Mouse (Mus musculus) adipocyte (in vitro differentiated cells): Measurements from ENCODE around the gene Tram2.

ENCODE experiments used
- DNase-seq: peaks from one replicate; pipeline ENCODE4 v3.0.0-alpha.2; 2016; ENCODE audit warnings: low spot score

The Tram2 gene

DNA sequence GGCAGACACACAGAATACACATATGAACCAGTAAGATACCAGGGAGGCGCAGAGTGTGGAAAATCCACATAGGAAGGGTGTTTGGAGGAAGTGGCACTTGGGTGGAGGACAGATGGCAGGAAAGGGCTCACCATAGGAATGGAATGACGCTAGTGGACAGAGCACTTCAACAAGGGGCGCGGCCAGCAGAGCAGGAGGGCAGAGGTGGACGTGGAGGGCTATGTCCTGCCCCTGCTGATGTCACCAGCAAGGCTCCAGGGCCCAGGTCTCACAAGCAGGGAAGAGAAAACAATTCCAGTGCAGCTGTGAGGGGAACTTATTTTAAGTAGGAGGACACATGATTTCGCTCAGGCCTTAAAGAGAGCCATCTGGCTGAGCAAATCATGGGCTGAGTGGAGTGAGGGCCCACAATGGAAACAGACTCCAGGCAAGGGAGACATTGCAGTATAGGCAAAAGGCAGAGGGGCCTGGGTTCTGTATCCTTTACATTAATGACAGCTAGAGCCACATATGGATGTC lies 68.7 kb downstream of the Tram2 start:
- no peak for DNase-seq

DNA sequence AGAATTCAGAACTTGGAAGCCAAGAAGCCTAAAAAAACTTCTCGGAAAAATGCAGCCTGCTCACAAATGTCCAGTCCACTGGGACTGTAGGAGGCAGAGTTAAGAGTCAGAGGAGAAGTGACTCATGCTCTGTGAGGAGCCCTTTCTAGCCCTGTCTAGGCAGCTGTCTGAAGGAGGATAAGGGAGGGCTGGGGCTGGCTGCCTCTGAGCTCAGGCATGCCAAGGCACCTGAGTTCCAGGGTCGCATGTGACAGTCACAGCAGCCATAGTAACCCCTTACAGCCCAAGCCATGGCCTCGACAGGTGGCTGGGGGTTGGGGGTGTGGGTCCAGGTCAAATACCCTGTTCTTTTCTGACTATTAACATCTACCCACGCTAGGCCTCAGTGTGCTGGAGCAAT lies 70.1 kb downstream of the Tram2 start:
- DNase-seq: peak; percentile 76

DNA sequence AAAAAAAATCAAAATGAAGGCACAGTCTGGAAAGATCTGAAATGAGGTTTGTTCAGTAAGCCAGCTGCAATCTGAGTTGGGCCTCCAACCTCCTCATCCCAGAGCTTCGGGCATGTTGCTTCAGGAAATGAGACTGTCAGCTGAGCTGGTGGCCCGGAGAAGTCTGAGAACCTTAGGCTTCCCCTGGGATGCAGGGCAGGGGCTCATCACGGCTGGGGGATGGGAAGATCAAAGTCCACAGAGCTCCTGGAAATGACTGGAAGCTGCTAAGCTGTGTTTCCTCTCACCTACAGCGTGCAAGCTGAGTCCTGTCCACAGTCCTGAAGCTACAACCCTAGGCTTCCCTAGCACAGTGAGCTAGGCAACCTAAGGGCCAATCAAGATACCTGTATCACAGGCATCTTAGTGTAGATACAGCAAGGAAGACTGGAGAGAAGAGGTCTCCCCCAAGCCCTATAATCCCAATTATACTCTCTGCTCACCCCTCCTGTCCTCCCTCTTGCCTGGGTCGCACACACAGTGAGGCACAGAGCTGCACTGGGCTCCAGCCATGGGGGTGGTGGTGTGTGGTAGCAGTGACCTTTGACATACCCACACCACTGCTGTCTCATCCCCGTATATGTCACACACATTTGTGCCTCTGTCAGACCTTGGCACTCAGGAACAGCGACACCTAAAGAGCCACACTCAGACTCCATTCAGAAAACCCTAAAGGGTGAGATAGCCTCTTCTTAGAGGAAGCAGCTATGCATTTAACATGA lies 70.9 kb downstream of the Tram2 start:
- peak; percentile 29 for DNase-seq

DNA sequence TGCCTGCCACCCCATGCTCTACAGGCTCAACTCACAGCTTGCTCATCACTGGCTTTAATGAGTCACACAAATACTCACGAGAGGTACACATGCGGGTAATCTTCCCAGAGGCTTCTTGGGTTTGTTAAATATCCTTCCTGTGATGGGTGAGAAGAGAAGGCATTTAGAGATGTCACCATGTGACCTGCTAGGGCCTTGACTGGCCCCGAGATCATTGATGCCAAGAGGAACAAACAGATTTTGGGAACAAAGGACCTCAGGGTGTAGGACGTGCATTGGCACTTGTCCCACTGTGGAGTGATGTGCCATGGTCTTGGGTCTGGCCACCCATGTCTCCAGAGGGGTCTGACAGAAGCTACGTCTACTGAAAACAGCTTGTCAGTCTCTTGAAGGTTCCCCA lies 72.3 kb downstream of the Tram2 start:
- DNase-seq: no peak

DNA sequence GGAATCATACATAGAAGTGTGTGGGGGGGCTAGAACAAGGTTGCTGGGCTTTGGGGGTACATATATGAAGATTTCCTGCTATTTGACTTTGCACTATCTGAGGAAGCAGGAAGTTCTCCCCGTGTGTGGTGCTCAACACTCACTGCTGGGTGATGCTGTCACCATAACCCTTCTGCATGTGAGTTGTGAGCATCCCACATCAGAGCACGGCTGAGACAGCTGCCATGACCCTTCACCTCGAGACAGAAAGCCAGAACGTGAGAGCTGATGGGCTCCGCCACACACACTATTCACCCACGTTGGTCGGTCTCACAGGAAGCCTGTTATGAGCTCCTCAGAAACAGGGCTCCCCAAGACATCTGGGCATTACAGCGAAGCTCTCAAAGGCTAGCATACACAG lies 74.4 kb downstream of the Tram2 start:
- DNase-seq: no peak

DNA sequence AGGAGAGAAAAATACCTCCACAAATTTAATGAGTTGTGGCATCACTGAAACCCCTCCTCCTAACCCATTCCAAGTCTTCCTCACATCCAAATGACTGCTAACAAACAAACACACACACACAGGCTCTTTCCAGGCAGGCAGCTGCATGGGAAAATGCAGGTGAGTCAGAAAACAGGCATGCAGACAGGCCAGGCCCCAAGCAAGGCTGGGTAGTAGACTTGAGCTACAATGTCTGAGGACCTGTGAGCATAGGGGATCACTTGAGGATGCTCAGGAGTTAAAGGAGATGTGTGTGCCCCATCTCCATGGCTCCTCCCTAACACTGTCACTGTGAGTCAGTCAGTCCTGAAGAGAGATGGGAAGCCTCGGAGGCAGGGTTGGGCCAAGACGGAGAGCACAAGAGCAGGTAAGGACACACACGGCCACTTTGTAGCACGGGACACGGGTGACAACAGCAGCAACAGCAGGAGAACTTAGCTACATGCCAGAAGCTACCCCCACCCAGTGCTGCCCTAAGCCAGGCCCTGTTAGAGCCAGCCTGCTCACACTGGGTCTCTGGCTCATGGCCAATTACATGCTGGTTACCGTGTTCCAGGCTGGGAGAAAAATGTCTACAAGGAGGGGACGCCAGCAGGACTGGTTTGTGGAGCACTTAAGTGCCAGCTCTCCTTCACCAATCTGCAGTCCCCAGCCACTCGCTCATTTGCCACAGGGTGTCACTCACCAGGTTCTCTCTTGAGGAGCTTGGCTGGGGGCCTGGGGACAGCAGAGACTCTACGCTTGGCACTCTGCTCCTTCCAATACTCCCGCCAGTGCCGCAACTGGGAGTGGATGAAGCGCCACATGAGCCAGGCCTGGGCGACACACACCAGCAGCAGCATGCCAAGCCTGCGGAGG lies 76.5 kb downstream of the Tram2 start:
- DNase-seq: no peak

DNA sequence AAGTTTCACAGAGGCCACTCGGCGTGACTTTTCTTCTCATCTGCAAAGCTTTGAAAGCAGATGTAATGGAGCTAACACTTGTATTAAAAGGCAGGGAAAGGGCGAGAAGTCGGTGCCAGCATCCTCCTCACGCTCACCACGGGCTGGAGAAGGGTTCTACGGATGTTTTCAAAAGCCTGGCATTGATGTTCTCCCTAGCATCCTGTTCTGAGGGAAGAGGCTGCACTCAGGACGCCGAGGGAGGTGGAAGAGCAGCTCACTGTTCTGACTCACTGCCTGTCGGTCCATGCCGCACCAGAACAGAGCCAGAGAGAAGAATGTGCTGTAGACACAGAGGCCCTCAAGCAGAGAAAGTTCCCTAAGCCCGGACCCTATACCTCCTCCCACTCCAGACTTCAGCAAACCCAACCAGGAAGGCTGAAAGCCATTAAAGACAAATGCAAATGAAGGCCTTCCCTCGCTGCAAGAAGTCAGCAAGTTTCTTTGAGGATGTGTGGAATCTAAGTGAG lies 81.1 kb downstream of the Tram2 start:
- no peak for DNase-seq

DNA sequence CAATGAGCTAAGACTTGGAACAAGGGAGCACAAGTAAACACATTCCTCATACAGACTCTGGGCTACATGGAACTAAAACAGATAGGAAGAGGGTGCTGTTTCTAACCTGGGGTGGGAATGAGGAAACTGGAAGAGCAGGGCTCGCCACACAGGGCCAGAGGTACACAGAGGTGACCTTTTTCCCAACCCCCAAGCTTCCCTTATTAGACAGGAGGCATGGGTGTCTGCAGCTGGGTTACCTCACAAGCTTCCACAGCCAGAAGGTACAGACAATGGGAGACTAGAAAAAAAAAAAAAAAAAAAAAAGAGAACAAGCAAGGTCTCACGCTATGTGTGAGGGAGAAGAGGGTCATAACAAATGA lies 81.7 kb downstream of the Tram2 start:
- no peak for DNase-seq

DNA sequence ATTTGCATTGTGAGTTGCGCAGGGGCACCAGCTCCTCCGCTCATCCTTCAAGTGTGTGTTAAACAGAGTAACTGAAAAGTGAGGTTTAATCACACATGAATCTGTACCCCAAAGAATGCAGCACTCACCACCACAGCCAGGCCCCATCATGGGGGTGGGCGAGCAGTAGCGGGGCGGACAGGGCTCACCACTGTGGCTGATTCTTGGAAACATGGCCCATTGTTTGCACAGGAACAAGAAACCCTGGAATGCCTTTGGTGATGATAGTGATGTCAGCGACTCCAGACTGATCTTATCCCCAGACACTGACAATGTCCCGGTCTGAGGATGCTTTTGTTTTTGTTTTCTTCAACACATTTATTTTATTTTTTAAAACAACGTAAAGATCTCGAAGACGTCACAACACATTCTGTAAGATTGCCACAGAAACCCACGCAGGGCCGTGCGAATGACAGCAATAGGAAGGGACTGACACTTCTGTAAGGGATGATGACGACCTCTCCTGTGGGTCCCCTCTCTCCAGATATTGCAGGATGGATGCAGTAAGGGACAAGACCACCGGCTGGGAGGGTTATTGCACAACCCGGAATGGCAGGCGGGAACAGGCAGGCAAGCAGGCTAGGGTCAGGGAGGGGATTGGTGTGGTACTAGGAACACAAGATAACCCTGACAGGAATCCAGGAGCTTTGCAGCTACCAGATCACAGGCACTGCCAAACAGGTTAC lies 82.3 kb downstream of the Tram2 start:
- no peak for DNase-seq

DNA sequence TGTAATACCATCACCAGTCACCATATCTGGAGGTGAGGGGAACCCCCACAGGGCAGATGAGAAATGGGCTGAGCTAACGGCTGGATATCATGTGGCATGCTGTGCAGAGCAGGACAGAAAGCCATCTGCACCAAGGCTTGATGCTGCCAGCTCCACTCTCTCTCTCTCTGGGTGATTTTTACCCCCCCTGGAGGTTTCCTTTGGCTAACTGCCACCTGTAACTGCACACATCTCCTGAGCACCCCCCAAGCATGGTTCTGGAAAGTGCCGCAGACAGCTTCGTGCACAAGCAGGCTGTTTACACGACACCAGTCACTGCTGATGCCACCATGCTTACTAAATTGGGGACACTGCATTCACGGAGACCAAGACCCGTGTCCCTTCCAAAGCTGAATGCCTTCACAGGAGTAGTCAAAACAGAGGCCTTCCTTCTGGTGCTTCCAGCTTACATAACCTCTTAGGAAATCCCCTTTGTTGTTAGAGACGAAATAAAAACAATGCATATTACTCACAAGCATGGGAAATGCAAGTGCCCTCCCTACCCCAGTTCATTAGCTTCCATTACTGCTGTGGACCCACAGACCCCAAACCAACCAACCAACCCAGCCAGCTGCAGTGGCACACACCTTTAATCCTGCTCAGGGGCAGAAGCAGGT lies 83.6 kb downstream of the Tram2 start:
- peak; percentile 26 for DNase-seq

DNA sequence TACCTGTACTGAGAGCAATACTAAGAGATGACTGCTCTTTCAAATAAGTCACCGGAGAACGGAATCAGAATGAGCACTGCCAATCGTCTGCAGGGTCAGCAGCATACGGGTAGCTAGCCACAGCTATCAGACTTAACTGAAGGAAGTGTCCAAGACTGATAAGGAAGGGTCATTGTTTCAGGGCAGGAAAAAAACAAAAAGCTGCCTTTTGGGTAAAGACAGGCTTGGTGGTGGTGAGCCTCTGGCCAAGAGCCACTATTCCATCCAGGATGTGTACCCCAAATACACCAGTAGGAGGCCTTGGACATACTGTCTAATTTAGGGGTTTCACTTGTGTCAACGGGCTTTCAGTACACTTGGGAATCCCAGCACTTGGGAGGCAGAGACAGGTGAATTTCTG lies 84.7 kb downstream of the Tram2 start:
- no peak for DNase-seq

DNA sequence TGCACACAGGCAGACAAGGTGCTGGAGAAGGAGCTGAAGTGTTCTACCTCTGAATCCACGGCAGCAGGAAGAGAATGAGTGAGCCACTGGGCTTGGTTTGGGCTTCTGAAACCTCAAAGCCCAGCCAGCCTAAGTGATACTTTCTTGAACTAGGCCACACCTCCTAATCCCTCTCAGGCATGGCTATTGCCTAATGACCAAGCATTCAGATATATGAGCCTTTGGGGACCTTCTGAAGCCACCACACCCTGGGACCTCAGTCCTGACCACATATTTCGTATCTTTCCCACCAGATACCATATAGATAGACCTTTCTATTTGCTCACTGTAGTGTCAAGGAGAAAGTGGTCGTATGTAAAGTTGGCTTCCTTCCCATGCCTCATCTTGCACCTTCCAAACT lies 85.3 kb downstream of the Tram2 start:
- DNase-seq: no peak

DNA sequence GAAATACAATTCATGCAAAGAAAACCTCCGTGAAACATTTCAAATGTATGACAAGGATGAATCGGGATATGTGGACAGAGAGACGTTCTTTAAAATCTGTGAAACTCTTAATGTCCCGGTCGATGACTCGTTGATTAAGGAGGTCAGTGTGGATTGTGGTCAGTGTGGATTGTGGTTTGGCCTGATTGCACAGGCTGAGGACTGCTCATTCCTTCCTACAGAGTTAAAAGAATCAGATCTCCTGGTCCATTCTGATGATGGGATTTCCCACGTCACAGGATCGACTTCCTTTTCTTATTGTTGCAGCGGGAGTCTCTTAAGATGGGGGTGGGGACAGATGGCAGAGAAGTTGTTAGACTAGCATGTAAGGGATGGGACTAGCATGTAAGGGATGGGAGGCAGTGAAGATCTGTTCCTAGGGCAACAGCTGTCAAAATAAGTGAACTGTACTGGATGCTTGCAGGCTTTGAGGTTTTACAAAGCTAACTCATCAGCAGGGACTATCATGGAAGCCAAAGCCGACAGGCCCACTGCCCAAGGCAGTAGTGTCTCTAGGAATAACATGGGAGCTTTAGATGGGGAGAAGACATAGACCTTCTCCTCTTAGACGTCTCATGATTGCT lies 89.5 kb downstream of the Tram2 start:
- DNase-seq: no peak

DNA sequence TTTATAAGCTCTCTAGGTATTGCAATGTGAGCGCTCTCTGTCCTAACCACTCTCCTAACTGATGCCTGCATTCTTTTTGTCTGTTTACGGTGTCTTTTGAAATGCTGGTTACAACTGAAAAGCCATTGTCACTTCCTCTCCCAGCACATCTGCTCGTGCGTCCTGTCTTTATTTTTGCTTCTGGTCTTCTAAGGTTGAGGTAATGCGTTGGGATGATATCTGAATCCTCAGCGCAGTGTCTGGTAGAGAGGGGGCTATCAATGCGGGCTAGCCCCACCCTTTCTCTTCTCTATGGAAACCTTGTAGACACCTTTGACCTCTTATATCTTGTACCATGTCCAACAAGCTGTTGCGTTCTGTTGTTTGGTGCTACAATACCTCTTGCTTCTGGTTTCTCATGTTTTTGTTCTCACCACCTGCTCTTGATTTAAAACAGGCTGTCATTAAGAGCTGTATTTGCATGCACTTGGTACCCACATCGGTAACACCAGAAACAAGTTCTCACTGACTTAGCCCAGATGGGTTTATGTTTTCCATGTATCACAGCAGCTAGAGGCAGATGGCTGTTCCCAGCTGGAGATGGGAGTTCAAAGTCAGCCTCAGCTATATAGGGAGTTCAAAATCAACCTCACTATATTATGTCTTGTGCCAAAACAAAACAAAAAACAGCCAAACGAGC lies 92.5 kb downstream of the Tram2 start:
- DNase-seq: no peak

DNA sequence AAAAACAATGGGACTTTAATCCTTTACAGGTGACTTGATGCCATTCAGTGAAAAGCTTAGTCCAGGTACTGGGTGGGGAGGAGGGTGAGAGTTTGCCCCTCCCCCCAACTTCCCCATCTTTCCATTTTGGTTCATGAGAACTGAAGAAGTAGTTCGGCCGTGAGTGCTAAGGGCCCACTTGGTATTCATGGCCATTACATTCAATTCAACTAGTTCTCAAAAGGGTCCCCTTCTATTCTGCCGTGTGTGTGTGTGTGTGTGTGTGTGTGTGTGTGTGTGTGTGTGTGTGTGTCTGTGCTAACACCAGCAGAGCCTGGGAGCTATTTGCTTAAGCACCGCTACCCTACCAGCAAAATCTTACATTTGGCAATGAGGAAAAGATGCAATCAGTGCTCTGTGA lies 94.4 kb downstream of the Tram2 start:
- DNase-seq: no peak

DNA sequence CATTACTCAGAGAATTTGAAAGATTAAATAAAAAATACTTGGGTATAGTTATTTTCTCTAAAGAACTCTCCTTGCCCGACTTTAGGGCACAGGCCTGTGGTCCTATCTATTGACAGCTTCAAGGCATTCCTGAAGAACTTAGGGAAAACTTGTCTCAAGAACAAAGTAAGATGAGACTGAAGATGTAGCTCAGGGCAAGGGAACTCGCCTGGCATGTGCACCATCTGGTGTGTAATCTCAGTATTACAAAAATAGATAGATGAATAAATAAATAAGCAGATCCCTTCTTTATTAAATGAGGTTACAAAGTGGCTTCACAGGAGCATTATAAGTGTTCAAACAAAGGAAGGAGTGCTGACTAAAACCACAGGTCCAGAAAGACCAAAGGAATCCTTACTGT lies 94.9 kb downstream of the Tram2 start:
- DNase-seq: no peak

DNA sequence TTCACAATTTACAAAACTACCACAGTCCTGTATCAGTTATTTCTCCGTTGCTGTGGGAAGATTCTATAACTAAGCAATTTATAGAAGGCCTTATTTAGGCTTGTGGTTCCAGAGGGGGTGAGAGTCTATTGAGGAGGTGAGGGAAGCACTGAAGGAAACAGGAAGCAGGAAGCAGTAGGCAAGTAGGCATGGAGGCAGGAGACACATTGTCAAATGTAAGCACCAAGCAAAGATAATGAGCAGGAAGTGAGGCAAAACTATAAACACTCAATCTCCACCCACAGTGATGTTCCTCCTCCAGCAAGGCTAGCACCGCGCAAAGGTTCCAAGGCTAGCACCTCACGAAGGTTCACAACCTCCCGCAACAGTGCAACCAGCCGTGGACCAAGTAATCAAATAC lies 97.3 kb downstream of the Tram2 start:
- DNase-seq: no peak

DNA sequence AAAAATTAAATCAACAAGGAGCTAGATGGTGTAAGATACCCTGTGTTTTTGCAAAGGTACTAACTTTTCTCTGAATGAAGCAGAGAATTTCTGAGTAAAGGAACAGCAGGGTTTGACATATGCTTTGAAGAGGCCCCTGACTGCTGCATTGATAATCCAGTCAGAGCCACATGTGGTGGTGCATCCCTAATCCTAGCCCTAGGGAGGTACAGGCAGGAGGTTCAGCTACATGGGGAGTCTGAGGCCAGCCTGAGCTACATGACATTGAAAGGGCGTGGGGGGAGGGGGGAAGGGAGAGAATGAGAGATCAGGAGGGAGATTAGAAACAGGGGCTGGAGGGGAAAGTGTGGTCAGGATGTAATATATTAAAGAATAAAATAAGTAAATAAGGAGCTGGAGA lies 98.5 kb downstream of the Tram2 start:
- DNase-seq: no peak

DNA sequence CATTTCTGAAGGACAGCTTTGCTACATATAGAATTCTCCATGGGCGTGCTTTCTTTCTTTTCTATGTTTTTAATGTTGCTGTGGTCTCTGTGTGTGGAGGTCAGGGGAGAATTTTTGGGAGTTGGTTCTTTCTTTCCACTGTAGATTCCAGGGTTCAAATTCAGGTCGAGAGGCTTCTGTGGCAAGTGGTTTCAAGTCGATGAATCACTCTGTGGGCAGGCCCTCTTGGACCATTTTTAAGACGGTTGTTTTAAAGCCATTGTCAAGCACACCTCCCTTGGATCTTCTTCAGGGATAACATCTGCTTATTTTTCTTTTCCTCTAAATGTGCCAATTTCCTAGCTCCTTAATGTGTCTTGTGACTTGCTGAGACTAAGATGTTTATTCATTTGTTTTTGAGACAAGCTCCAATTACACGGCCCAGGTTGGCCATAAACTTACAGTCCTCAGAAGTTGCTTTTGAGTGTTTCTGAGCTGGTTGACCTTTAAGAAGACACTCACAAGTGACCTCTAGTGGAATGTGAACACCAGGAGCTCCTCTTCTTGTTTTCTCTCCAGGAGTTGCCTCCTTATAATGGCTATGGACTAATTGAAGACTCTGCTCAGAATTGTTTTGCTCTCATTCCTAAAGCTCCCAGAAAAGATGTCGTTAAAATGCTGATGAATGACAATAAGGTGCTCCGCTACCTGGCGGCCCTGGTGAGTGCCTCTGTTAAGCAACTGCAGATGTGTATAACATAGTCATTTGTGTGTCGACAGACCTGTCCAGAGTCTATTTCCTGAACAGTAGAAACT lies 104.5 kb downstream of the Tram2 start:
- DNase-seq: no peak

DNA sequence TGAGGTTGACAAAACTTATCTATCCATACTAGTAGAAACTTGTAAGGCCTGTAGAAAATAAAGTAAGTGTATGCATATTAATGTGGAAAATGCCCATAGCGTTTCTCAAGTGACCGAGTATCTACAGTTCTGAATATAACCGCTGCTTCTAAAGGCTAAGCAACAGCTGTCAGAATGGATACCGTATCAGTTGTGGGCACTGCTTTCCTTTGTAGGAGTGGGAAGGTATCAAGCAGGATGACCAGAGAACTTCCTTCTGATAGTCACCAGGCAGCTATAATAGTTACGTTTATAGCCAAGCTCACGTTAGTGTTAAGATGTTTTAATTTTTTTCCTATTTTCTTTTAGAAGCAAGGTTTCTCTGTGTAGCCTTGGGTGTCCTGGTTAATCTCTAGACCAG lies 105.6 kb downstream of the Tram2 start:
- no peak for DNase-seq
